Mouse (Mus musculus) intestine, embryonic 15.5 days (tissue): Measurements from ENCODE around the gene Gm20388. TPM values are rescaled to one million over a fixed set of nuclear protein-coding genes. Genes with fewer than 3 reads are reported as not detected.

Experiments
- ATAC-seq: fragments of 200-750 bp; cut with Nextera tagmentation; 2 replicates; pipeline ENCODE4 v1.8.0; 2017; ENCODE audit warnings: moderate TSS enrichment, moderate library complexity
- H3K27ac ChIP-seq: fragments of 300-500 bp; sonication (generic); 2 replicates; pipeline ENCODE4 v1.5.1; 2015; ENCODE audit warnings: mild to moderate bottlenecking, inconsistent platforms
- H3K27me3 ChIP-seq: fragments of 300-500 bp; sonication (generic); replicated peaks from 2 replicates; pipeline ENCODE4 v1.6.1; 2015; ENCODE audit warnings: inconsistent platforms
- H3K36me3 ChIP-seq: fragments of 300-500 bp; sonication (generic); 2 replicates; pipeline ENCODE4 v1.6.1; 2015; ENCODE audit warnings: inconsistent platforms
- H3K4me1 ChIP-seq: fragments of 300-500 bp; sonication (generic); replicated peaks from 2 replicates; pipeline ENCODE4 v1.6.1; 2015; ENCODE audit warnings: inconsistent platforms
- H3K4me2 ChIP-seq: fragments of 300-500 bp; sonication (generic); replicated peaks from 2 replicates; pipeline ENCODE4 v1.6.1; 2015; ENCODE audit warnings: mild to moderate bottlenecking, inconsistent platforms
- H3K4me3 ChIP-seq: fragments of 300-500 bp; sonication (generic); replicated peaks from 2 replicates; pipeline ENCODE4 v1.5.1; 2015; ENCODE audit warnings: inconsistent platforms
- H3K9ac ChIP-seq: fragments of 300-500 bp; sonication (generic); 2 replicates; pipeline ENCODE4 v1.6.1; 2015; ENCODE audit warnings: inconsistent platforms
- H3K9me3 ChIP-seq: fragments of 300-500 bp; sonication (generic); 2 replicates; pipeline ENCODE4 v1.6.1; 2016; ENCODE audit warnings: inconsistent platforms
- WGBS: fragments of 180-500 bp; shearing (Covaris S2); methylation state at CpG from one replicate; pipeline ENCODE4 v1.1.7; 2015; 5-methylcytosine and 5-hydroxymethylcytosine counted together
- polyA plus RNA-seq: library from polyadenylated mRNA; unstranded; fragments of >200 nt; fragmentation: Nextera tagmentation; extraction: Ambion mirVana; gene quantifications from 2 replicates; pipeline ENCODE4 v1.2.1, GENCODE M21; 2015

The Gm20388 gene
- polyA plus RNA-seq, 1 experiment from 2014 or later, result not detected

- Histone ChIP-seq H3K4me2 (peak overlapping the region; percentile 19; the same call in 1 of the 2 replicates), H3K4me3 (no peak overlapping the region), H3K36me3 (no peaks in the 10 kb centered on the region; the same call in 1 of the 2 replicates), H3K27ac (peak overlapping the region; percentile 90), H3K27me3 (no peaks in the 10 kb centered on the region), H3K9me3 (no peaks in the 10 kb centered on the region), H3K4me1 (peaks cover 43% of the 10 kb centered on the region), H3K9ac (no peak overlapping the region)
- 42% methylated on average over 12 of the region's 12 CpGs for WGBS
- peak; percentile 27 for ATAC-seq
Measured at GRCm38 (mm10) chr8:120743149-120743897, 832.7 kb downstream of the Gm20388 start.

- peak overlapping the region; percentile 19 for H3K4me2 ChIP-seq
- H3K9ac ChIP-seq, result 0 out of 2 replicates have a peak overlapping the region, but pooled peaks have one; percentile 8
- peak overlapping the region; percentile 90 for H3K27ac ChIP-seq
- ATAC-seq, result peak; percentile 74
- 39% methylated on average over 4 of the region's 4 CpGs for WGBS
- peaks cover 41% of the 10 kb centered on the region for H3K4me1 ChIP-seq
- H3K4me3 ChIP-seq, result no peak overlapping the region
- H3K36me3 ChIP-seq, result no peaks in the 10 kb centered on the region; the same call in 1 of the 2 replicates
- no peaks in the 10 kb centered on the region for H3K27me3 ChIP-seq
- no peaks in the 10 kb centered on the region for H3K9me3 ChIP-seq
Measured at GRCm38 (mm10) chr8:120743898-120744290, 833.3 kb downstream of the Gm20388 start.

GRCm38 (mm10) chr8:120744448-120744847 lies 833.8 kb downstream of the Gm20388 start:
- H3K27ac ChIP-seq, result peak overlapping the region; percentile 90
- H3K27me3 ChIP-seq, result no peaks in the 10 kb centered on the region
- peaks cover 41% of the 10 kb centered on the region for H3K4me1 ChIP-seq
- ATAC-seq, result peak; percentile 39
- H3K9me3 ChIP-seq, result no peaks in the 10 kb centered on the region
- H3K4me2 ChIP-seq, result peak overlapping the region; percentile 19
- no peaks in the 10 kb centered on the region; the same call in 1 of the 2 replicates for H3K36me3 ChIP-seq
- no peak overlapping the region for H3K9ac ChIP-seq
- H3K4me3 ChIP-seq, result no peak overlapping the region
- WGBS, result 31% methylated on average over 5 of the region's 5 CpGs

- peak overlapping the region; percentile 90 for H3K27ac ChIP-seq
Measured at GRCm38 (mm10) chr8:120745226-120745625, 834.6 kb downstream of the Gm20388 start.

GRCm38 (mm10) chr8:120746007-120746701 lies 835.5 kb downstream of the Gm20388 start:
- WGBS, result 75% methylated on average over 18 of the region's 18 CpGs
- Histone ChIP-seq H3K27ac (peak overlapping the region; percentile 90; the same call in 1 of the 2 replicates), H3K9ac (no peak overlapping the region), H3K9me3 (no peaks in the 10 kb centered on the region), H3K27me3 (no peaks in the 10 kb centered on the region), H3K36me3 (no peaks in the 10 kb centered on the region; the same call in 1 of the 2 replicates), H3K4me1 (peaks cover 40% of the 10 kb centered on the region), H3K4me2 (no peak overlapping the region), H3K4me3 (no peak overlapping the region)
- no peak for ATAC-seq

More at GRCm38 (mm10) chr8:120745226-120745625, 834.6 kb downstream of the Gm20388 start:
- H3K9me3 ChIP-seq, result no peaks in the 10 kb centered on the region
- 41% methylated on average over 7 of the region's 7 CpGs for WGBS
- H3K36me3 ChIP-seq, result no peaks in the 10 kb centered on the region; the same call in 1 of the 2 replicates
- peaks cover 38% of the 10 kb centered on the region for H3K4me1 ChIP-seq
- ATAC-seq, result peak; percentile 75
- no peaks in the 10 kb centered on the region for H3K27me3 ChIP-seq
- H3K9ac ChIP-seq, result peak overlapping the region; percentile 10; the same call in 1 of the 2 replicates
- no peak overlapping the region for H3K4me3 ChIP-seq
- H3K4me2 ChIP-seq, result 0 out of 2 replicates have a peak overlapping the region, but pooled peaks have one; percentile 26

GRCm38 (mm10) chr8:120747286-120747685 lies 836.6 kb downstream of the Gm20388 start:
- H3K27me3 ChIP-seq, result no peaks in the 10 kb centered on the region
- peaks cover 49% of the 10 kb centered on the region for H3K4me1 ChIP-seq
- no peaks in the 10 kb centered on the region; the same call in 1 of the 2 replicates for H3K36me3 ChIP-seq
- no peaks in the 10 kb centered on the region for H3K9me3 ChIP-seq
- 87% methylated on average over 7 of the region's 7 CpGs for WGBS
- H3K4me3 ChIP-seq, result no peak overlapping the region
- H3K27ac ChIP-seq, result no peak overlapping the region
- no peak overlapping the region for H3K9ac ChIP-seq
- ATAC-seq, result no peak
- no peak overlapping the region for H3K4me2 ChIP-seq

- Histone ChIP-seq H3K36me3 (no peaks in the 10 kb centered on the region; the same call in 1 of the 2 replicates), H3K4me1 (peaks cover 35% of the 10 kb centered on the region), H3K9me3 (no peaks in the 10 kb centered on the region), H3K27ac (0 out of 2 replicates have a peak overlapping the region, but pooled peaks have one; percentile 10), H3K4me2 (no peak overlapping the region), H3K9ac (no peak overlapping the region; the same call in 1 of the 2 replicates), H3K4me3 (no peak overlapping the region), H3K27me3 (no peaks in the 10 kb centered on the region)
- 80% methylated on average over 9 of the region's 9 CpGs for WGBS
- peak; percentile 11; the same call in 1 of the 2 replicates for ATAC-seq
Measured at GRCm38 (mm10) chr8:120750616-120751015, 840.0 kb downstream of the Gm20388 start.

- H3K4me1 ChIP-seq, result peaks cover 38% of the 10 kb centered on the region
- WGBS, result 60% methylated on average over 21 of the region's 21 CpGs
- peak; percentile 42 for ATAC-seq
- H3K36me3 ChIP-seq, result no peaks in the 10 kb centered on the region; the same call in 1 of the 2 replicates
- H3K4me3 ChIP-seq, result no peak overlapping the region
- H3K9me3 ChIP-seq, result no peaks in the 10 kb centered on the region
- H3K27me3 ChIP-seq, result no peaks in the 10 kb centered on the region
- H3K9ac ChIP-seq, result peak overlapping the region; percentile 21; the same call in 1 of the 2 replicates
- H3K4me2 ChIP-seq, result peak overlapping the region; percentile 45
- H3K27ac ChIP-seq, result peak overlapping the region; percentile 85
Measured at GRCm38 (mm10) chr8:120751226-120752081, 840.8 kb downstream of the Gm20388 start.

GRCm38 (mm10) chr8:120752082-120752452 lies 841.4 kb downstream of the Gm20388 start:
- H3K36me3 ChIP-seq, result no peaks in the 10 kb centered on the region; the same call in 1 of the 2 replicates
- peak overlapping the region; percentile 21; the same call in 1 of the 2 replicates for H3K9ac ChIP-seq
- H3K4me1 ChIP-seq, result peaks cover 38% of the 10 kb centered on the region
- H3K27ac ChIP-seq, result peak overlapping the region; percentile 85
- H3K9me3 ChIP-seq, result no peaks in the 10 kb centered on the region
- 5% methylated on average over 12 of the region's 12 CpGs for WGBS
- peak; percentile 88 for ATAC-seq
- H3K4me3 ChIP-seq, result no peak overlapping the region
- peak overlapping the region; percentile 45 for H3K4me2 ChIP-seq
- no peaks in the 10 kb centered on the region for H3K27me3 ChIP-seq

GRCm38 (mm10) chr8:120753476-120753875 lies 842.8 kb downstream of the Gm20388 start:
- Histone ChIP-seq H3K4me2 (no peak overlapping the region), H3K9me3 (no peaks in the 10 kb centered on the region), H3K9ac (no peak overlapping the region), H3K36me3 (no peaks in the 10 kb centered on the region), H3K4me3 (no peak overlapping the region), H3K4me1 (peaks cover 34% of the 10 kb centered on the region), H3K27ac (no peak overlapping the region), H3K27me3 (no peaks in the 10 kb centered on the region)
- 93% methylated on average over 22 of the region's 22 CpGs for WGBS
- no peak for ATAC-seq
